Mouse (Mus musculus) cortical plate, adult 2 months (tissue): ENCODE data around the gene Sec14l3.

Source experiments
- CTCF ChIP-seq: fragments of 200-500 bp; IDR thresholded peaks from 2 replicates; pipeline ENCODE4 v1.5.1; 2011; ENCODE audit warnings: mild to moderate bottlenecking, control low read depth, low read length; ENCODE audit not compliant: insufficient read depth; ENCODE audit errors: extremely low read depth
- POLR2A ChIP-seq: fragments of 200-500 bp; IDR thresholded peaks from 2 replicates; pipeline ENCODE4 v1.6.1; 2011; ENCODE audit warnings: mild to moderate bottlenecking, low read length, control low read depth; ENCODE audit not compliant: insufficient read depth; ENCODE audit errors: extremely low read depth

DNA sequence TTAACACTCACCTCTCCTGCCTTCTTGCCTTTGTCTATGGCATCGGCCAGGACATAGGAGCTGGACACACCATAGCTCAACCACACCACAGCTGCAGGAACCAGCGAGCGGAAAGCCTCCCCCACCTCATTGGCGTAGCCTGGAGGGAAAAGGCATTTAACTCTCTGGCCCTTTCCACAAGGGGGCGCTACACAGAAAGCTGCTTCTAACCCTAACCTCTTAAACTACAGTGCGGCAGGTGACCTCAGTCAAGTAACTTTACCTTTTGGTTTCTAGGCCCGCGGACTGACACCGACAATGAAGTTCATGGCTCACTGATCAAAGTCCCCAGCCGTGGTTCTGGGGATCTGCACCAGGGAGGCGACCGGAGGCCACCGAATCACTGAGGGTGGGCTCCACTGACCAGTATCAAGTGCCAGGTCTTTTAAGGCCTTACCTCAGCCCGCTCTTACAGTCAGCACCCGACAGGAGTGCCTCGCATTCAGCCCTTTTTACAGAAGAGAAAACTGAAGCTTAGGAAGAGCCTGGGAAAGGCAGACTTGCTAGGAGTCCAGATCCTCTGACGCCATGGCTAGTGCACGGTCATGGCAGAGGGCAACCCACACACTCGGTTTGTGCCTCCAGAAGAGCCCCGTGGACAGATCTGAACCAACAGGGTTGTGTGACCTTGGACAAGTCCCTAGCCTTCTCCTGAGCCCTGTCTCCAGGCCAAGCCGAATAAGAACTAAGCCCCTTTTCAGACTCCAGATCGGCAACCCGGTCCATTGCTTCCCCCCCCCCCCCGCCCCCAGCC lies 29.9 kb downstream of the Sec14l3 start:
- TF ChIP-seq POLR2A (no peak), CTCF (peak; percentile 76)
